Mouse (Mus musculus): ENCODE measurements at regions not wholly inside any gene's neighbourhood (a gene's known extent, or its start where the extent isn't known, plus 50 kb on each side); places are given as distances from the start of the nearest gene placed in this dataset.

GRCm38 (mm10) chr9:115468641-115469040 lies 158.4 kb upstream of the Stt3b start:
- TF ChIP-seq CTCF (IDR thresholded peaks at IDR 0.05; ENCODE audit: insufficient read depth, low read length), result no peak
- TF ChIP-seq POLR2A (IDR thresholded peaks at IDR 0.05; ENCODE audit: borderline replicate concordance, extremely low read depth, low read depth, low read length), result no peak
